Mouse (Mus musculus) kidney, embryonic 14.5 days (tissue): ENCODE data around the gene Serpinb13. TPM values are rescaled to one million over a fixed set of nuclear protein-coding genes. Genes with fewer than 3 reads are reported as not detected.

Source experiments
- ATAC-seq: fragments of 200-750 bp; cut with Nextera tagmentation; 2 replicates; pipeline ENCODE4 v1.8.0; 2017; ENCODE audit warnings: moderate number of reproducible peaks, mild to moderate bottlenecking, moderate TSS enrichment, moderate library complexity; ENCODE audit not compliant: low FRiP score, low TSS enrichment
- H3K27ac ChIP-seq: fragments of 300-500 bp; sonication (generic); 2 replicates; pipeline ENCODE4 v1.5.1; 2014; ENCODE audit warnings: low read depth, mild to moderate bottlenecking, low read length, moderate library complexity, mixed read lengths
- H3K27me3 ChIP-seq: fragments of 300-500 bp; sonication (generic); 2 replicates; pipeline ENCODE4 v1.6.1; 2014; ENCODE audit warnings: mild to moderate bottlenecking, low read length; ENCODE audit not compliant: control insufficient read depth, insufficient read depth
- H3K36me3 ChIP-seq: fragments of 300-500 bp; sonication (generic); 2 replicates; pipeline ENCODE4 v1.6.1; 2014; ENCODE audit warnings: low read length, mixed read lengths; ENCODE audit not compliant: control insufficient read depth, insufficient read depth
- H3K4me1 ChIP-seq: fragments of 300-500 bp; sonication (generic); 2 replicates; pipeline ENCODE4 v1.6.1; 2014; ENCODE audit warnings: low read length, mixed read lengths; ENCODE audit not compliant: control insufficient read depth, insufficient read depth
- H3K4me2 ChIP-seq: fragments of 300-500 bp; sonication (generic); replicated peaks from 2 replicates; pipeline ENCODE4 v1.6.1; 2014; ENCODE audit warnings: low read depth, mild to moderate bottlenecking, low read length
- H3K4me3 ChIP-seq: fragments of 300-500 bp; sonication (generic); 2 replicates; pipeline ENCODE4 v1.5.1; 2014; ENCODE audit warnings: mild to moderate bottlenecking, low read length
- H3K9ac ChIP-seq: fragments of 300-500 bp; sonication (generic); 2 replicates; pipeline ENCODE4 v1.6.1; 2014; ENCODE audit warnings: low read depth, mild to moderate bottlenecking, low read length, moderate library complexity
- H3K9me3 ChIP-seq: fragments of 300-500 bp; sonication (generic); 2 replicates; pipeline ENCODE4 v1.6.1; 2016; ENCODE audit warnings: low read length; ENCODE audit not compliant: control insufficient read depth
- WGBS: fragments of 180-500 bp; shearing (Covaris S2); extraction: QIAGEN DNeasy Blood & Tissue Kit; methylation state at CpG from one replicate; pipeline ENCODE4 v1.1.7; 2014; 5-methylcytosine and 5-hydroxymethylcytosine counted together
- polyA plus RNA-seq: library from polyadenylated mRNA; unstranded; fragments of >200 nt; fragmentation: Nextera tagmentation; extraction: Ambion mirVana; gene quantifications from 2 replicates; pipeline ENCODE4 v1.2.1, GENCODE M21; 2014

Serpinb13 gene
- polyA plus RNA-seq: not detected in 2 replicates

- no peak within 1 kb of the TSS for H3K4me2 ChIP-seq
- ATAC-seq: no peak
- H3K36me3 ChIP-seq: no peaks in the 10 kb centered on the region
- no peak within 1 kb of the TSS for H3K9ac ChIP-seq
- H3K27ac ChIP-seq: no peak within 1 kb of the TSS
- H3K4me1 ChIP-seq: no peaks in the 10 kb centered on the region
- H3K9me3 ChIP-seq: no peaks in the 10 kb centered on the region
- H3K4me3 ChIP-seq: no peak within 1 kb of the TSS
- H3K27me3 ChIP-seq: no peaks in the 10 kb centered on the region
Measured at GRCm38 (mm10) chr1:106980684-106981083, at the start of gene Serpinb13. TSS of gene Serpinb13 (plus strand) at chr1:106980984.

- no peak for ATAC-seq
- H3K9me3 ChIP-seq: no peaks in the 10 kb centered on the region
- H3K27me3 ChIP-seq: no peaks in the 10 kb centered on the region
- no peak overlapping the region for H3K27ac ChIP-seq
- H3K4me3 ChIP-seq: no peak overlapping the region
- H3K9ac ChIP-seq: no peak overlapping the region
- H3K36me3 ChIP-seq: no peaks in the 10 kb centered on the region
- H3K4me1 ChIP-seq: no peaks in the 10 kb centered on the region
- 83% methylated on average over 4 of the region's 4 CpGs for WGBS
- no peak overlapping the region for H3K4me2 ChIP-seq
Measured at GRCm38 (mm10) chr1:106931954-106932353, 48.8 kb upstream of the Serpinb13 start.

- no peaks in the 10 kb centered on the region for H3K27me3 ChIP-seq
- H3K4me2 ChIP-seq: no peak overlapping the region
- H3K9ac ChIP-seq: no peak overlapping the region
- H3K27ac ChIP-seq: no peak overlapping the region
- no peak for ATAC-seq
- no peaks in the 10 kb centered on the region for H3K9me3 ChIP-seq
- no peak overlapping the region for H3K4me3 ChIP-seq
- no peaks in the 10 kb centered on the region for H3K4me1 ChIP-seq
- H3K36me3 ChIP-seq: no peaks in the 10 kb centered on the region
Measured at GRCm38 (mm10) chr1:106933658-106934057, 47.1 kb upstream of the Serpinb13 start.

DNA sequence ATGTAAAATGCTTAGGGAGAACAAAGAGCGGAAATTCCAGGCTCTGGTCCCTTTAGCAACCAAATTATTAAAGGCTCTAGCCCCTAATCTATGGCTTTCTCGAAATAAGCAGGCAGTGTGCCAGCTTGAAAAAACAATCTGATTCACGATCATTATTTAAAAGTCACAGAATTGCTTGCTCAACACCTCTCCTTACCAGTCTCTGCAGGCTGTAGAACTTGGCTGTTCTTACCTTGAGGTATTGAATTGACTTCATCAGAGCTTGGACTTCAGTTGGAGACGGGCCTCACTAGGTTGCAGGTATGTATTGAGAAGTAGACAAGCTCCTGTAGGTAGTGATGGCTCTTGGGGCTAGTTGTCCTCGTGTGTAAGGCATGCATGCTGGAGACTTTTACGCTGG is 46.5 kb upstream of the Serpinb13 start, which contains the start of gene Serpinb12:
Serpinb12 (plus strand) TSS at position 185 of the 400 bp plus-strand sequence.
- H3K4me3 ChIP-seq: no peak within 1 kb of the TSS
- no peaks in the 10 kb centered on the region for H3K4me1 ChIP-seq
- H3K36me3 ChIP-seq: no peaks in the 10 kb centered on the region
- no peaks in the 10 kb centered on the region for H3K9me3 ChIP-seq
- H3K9ac ChIP-seq: no peak within 1 kb of the TSS
- no peak for ATAC-seq
- 81% methylated on average over 6 of the region's 6 CpGs for WGBS
- H3K27me3 ChIP-seq: no peaks in the 10 kb centered on the region
- H3K27ac ChIP-seq: no peak within 1 kb of the TSS
- no peak within 1 kb of the TSS for H3K4me2 ChIP-seq

DNA sequence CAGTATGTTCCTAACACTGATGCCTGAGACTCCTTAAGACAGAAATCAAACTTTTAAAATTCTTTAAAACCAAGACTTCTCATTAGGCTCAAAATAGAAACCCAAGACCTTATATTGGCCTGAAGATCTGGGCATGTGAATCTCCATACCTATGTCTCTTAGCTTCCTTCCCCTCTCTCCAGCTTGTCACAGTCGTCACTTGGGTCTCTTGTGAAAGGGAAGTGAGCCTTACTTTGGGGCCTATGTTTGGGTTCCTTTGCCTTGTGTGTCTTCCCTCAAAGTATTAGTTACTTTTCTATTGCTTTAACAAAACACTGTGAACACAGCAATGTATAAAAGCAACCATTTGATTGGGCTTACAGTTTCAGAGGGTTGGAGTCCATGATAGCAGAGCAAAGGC is 33.6 kb upstream of the Serpinb13 start:
- no peak overlapping the region for H3K27ac ChIP-seq
- no peaks in the 10 kb centered on the region for H3K36me3 ChIP-seq
- H3K4me3 ChIP-seq: no peak overlapping the region
- H3K9me3 ChIP-seq: no peaks in the 10 kb centered on the region
- no peaks in the 10 kb centered on the region for H3K4me1 ChIP-seq
- WGBS: 83% methylated on average over 1 of the region's 1 CpGs
- no peaks in the 10 kb centered on the region for H3K27me3 ChIP-seq
- no peak overlapping the region for H3K9ac ChIP-seq
- H3K4me2 ChIP-seq: no peak overlapping the region
- ATAC-seq: no peak

- WGBS: 69% methylated on average over 3 of the region's 3 CpGs
- no peaks in the 10 kb centered on the region for H3K27me3 ChIP-seq
- no peak for ATAC-seq
Measured at GRCm38 (mm10) chr1:106959981-106960380, 20.8 kb upstream of the Serpinb13 start.

DNA sequence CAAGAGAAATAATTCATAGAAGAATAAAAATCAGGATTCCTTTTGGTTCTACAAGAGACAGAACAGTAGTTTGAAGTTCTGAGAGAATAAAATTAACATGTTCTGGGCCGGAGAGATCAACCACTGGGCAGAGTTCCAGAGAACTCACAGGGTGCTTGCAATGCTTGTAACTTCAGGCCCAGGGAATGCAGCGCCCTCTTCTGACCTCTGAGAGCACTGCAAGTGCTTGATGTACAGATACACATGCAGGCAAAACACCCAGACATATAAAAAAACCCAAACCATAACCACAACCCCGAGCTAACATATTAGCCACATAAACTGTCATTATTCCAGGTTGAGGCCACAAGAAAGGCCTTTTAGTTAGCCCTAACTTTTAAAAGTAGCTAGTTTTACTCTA is 19.8 kb upstream of the Serpinb13 start:
- H3K4me3 ChIP-seq: no peak overlapping the region
- no peak overlapping the region for H3K9ac ChIP-seq
- H3K4me2 ChIP-seq: no peak overlapping the region
- no peaks in the 10 kb centered on the region for H3K4me1 ChIP-seq
- WGBS: 50% methylated on average over 3 of the region's 3 CpGs
- no peak overlapping the region for H3K27ac ChIP-seq
- ATAC-seq: no peak
- H3K36me3 ChIP-seq: no peaks in the 10 kb centered on the region
- H3K9me3 ChIP-seq: no peaks in the 10 kb centered on the region
- H3K27me3 ChIP-seq: no peaks in the 10 kb centered on the region

More at GRCm38 (mm10) chr1:106959981-106960380, 20.8 kb upstream of the Serpinb13 start:
- Histone ChIP-seq H3K36me3 (no peaks in the 10 kb centered on the region), H3K9ac (no peak overlapping the region), H3K9me3 (no peaks in the 10 kb centered on the region), H3K4me3 (no peak overlapping the region), H3K4me1 (no peaks in the 10 kb centered on the region), H3K27ac (no peak overlapping the region), H3K4me2 (no peak overlapping the region)

DNA sequence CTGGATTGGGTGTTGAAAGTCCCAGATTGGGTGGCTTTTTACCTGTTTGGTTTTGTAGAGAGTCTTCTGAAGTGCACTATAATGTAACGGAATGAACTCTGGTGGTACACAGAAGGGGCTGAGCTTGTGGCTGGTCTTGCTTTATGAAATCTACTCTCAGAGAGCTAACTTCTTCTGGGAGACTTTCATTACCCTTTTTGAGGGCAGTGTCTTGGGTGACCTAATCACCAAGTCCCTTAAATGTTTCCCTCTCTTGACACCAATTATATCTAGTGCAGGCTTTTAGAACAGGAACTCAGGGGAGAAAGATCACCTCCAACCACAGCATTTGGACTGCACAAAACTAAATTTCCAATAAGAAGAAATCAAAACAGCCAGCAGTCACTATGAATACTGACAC is 2.3 kb downstream of the Serpinb13 start:
- H3K9me3 ChIP-seq: no peaks in the 10 kb centered on the region
- 89% methylated on average over 1 of the region's 1 CpGs for WGBS
- no peak for ATAC-seq

DNA sequence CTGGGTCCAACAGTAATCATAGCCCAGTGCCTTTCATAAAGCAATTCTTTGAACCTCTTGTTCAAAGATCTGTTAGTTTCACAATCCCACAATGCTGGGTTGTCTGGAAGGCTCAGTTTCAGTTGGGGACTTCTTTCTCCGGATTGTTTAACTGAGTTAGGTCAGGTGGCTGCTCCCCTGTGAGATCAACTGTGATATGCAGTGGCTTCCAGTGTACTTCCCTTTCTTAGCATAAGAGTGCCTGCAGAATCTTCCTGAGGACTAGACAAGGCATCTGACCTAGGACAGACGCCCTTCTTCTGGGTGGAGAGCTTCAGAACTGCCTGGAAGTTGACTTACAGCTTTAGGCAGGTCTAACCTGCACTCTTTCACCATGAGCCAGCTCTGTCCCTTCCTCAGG is 3.1 kb downstream of the Serpinb13 start:
- no peaks in the 10 kb centered on the region for H3K4me1 ChIP-seq
- no peaks in the 10 kb centered on the region for H3K27me3 ChIP-seq
- no peak overlapping the region for H3K4me3 ChIP-seq
- no peak overlapping the region for H3K27ac ChIP-seq
- no peaks in the 10 kb centered on the region for H3K9me3 ChIP-seq
- no peaks in the 10 kb centered on the region for H3K36me3 ChIP-seq
- H3K4me2 ChIP-seq: no peak overlapping the region
- WGBS: 67% methylated on average over 2 of the region's 2 CpGs
- no peak overlapping the region for H3K9ac ChIP-seq
- ATAC-seq: no peak

More for the DNA sequence above, 2.3 kb downstream of the Serpinb13 start:
- H3K4me2 ChIP-seq: no peak overlapping the region
- no peak overlapping the region for H3K9ac ChIP-seq
- H3K27me3 ChIP-seq: no peaks in the 10 kb centered on the region
- no peaks in the 10 kb centered on the region for H3K36me3 ChIP-seq
- H3K4me1 ChIP-seq: no peaks in the 10 kb centered on the region
- H3K4me3 ChIP-seq: no peak overlapping the region
- no peak overlapping the region for H3K27ac ChIP-seq
